Mouse (Mus musculus): ENCODE measurements around the gene Sik3. TPM values are rescaled to one million over a fixed set of nuclear protein-coding genes. Genes with fewer than 3 reads are reported as not detected.

The Sik3 gene
- polyA plus RNA-seq, 2 experiments = 13.7 to 23.9 TPM

DNA sequence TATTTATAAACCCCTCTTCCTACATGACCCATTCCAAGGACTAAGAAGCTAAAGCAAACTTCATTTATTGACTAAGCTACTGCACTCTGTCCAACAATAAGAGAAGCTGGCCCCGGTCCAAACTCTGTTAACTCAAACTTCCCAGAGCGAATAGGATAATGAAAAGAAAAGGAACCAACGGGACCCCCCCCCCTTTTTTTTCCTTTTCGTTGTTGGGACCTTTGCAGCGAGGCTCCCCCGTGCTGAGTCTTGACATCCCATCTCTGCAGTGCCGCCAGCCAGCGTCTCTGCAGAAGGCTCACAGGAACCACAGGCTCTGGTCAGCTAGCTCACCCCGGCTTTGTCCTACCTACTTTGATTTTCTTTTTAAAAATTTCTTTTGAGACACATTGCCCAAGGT lies 3.2 kb downstream of the Sik3 start:
- Histone ChIP-seq H3K36me3 (ENCODE audit: control insufficient read depth, insufficient read depth, low read length) (peaks cover 10% of the 10 kb centered on the region), H3K4me1 (ENCODE audit: control insufficient read depth, insufficient read depth, low read length) (peaks cover 34% of the 10 kb centered on the region), H3K27ac (replicated peaks; ENCODE audit: low read depth, low read length) (no peak overlapping the region), H3K4me3 (replicated peaks; ENCODE audit: low read length) (no peak overlapping the region), H3K27me3 (ENCODE audit: control insufficient read depth, insufficient read depth, low read length) (no peaks in the 10 kb centered on the region), H3K4me2 (replicated peaks; ENCODE audit: low read depth, low read length, severe bottlenecking) (peak overlapping the region; percentile 81; the same call in 1 of the 2 replicates), H3K9me3 (ENCODE audit: control insufficient read depth, low read length) (no peaks in the 10 kb centered on the region), H3K9ac (ENCODE audit: low read depth, low read length, severe bottlenecking) (no peak overlapping the region)
- 34% methylated on average over 9 of the region's 9 CpGs for WGBS
- no peak for TF ChIP-seq POLR2A (IDR thresholded peaks at IDR 0.05; ENCODE audit: borderline replicate concordance, extremely low read depth, insufficient read depth, insufficient read length)
- DNase-seq (ENCODE audit: low spot score) (peak; percentile 77), ATAC-seq (ENCODE audit: low FRiP score, low read depth) (no peak)

DNA sequence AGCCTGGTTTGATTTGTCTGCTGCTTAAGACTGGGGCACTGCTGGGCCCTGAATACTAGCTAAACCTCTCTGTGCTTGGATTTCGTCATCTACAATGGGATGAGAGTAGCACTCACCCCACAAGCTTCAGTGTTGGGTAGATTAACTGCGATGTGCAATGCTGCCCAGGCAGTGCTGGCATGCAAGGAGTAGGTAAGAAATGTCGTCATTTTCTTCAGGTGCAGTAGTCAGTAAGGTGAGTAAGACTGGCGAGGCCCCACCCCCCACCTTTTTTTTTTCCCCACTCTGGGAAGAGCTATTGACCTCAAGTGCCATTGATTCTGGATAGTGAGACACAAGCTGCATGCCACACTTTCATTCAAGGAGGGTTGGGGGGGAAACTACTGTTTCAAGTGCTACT lies 3.8 kb downstream of the Sik3 start:
- WGBS = 61% methylated on average over 4 of the region's 4 CpGs
- DNase-seq (ENCODE audit: low spot score) = no peak

GRCm38 (mm10) chr9:46018316-46018715 lies 5.7 kb downstream of the Sik3 start:
- no peak for TF ChIP-seq POLR2A (IDR thresholded peaks at IDR 0.05; ENCODE audit: borderline replicate concordance, extremely low read depth, insufficient read depth, insufficient read length)
- Histone ChIP-seq H3K36me3 (ENCODE audit: control insufficient read depth, insufficient read depth, low read length) (peaks cover 10% of the 10 kb centered on the region), H3K9me3 (ENCODE audit: control insufficient read depth, low read length) (no peaks in the 10 kb centered on the region), H3K27ac (replicated peaks; ENCODE audit: low read depth, low read length) (no peak overlapping the region), H3K27me3 (ENCODE audit: control insufficient read depth, insufficient read depth, low read length) (no peaks in the 10 kb centered on the region), H3K4me3 (replicated peaks; ENCODE audit: low read length) (no peak overlapping the region), H3K9ac (ENCODE audit: low read depth, low read length, severe bottlenecking) (no peak overlapping the region), H3K4me1 (ENCODE audit: control insufficient read depth, insufficient read depth, low read length) (peaks cover 28% of the 10 kb centered on the region), H3K4me2 (replicated peaks; ENCODE audit: low read depth, low read length, severe bottlenecking) (no peak overlapping the region)
- ATAC-seq (ENCODE audit: low FRiP score, low read depth) (no peak), DNase-seq (ENCODE audit: low spot score) (no peak)
- WGBS = 90% methylated on average over 6 of the region's 6 CpGs

More for the DNA sequence above, 3.8 kb downstream of the Sik3 start:
- Histone ChIP-seq H3K36me3 (ENCODE audit: control insufficient read depth, insufficient read depth, low read length) (peaks cover 10% of the 10 kb centered on the region), H3K4me2 (replicated peaks; ENCODE audit: low read depth, low read length, severe bottlenecking) (no peak overlapping the region), H3K9ac (ENCODE audit: low read depth, low read length, severe bottlenecking) (no peak overlapping the region), H3K4me1 (ENCODE audit: control insufficient read depth, insufficient read depth, low read length) (peaks cover 34% of the 10 kb centered on the region), H3K27ac (replicated peaks; ENCODE audit: low read depth, low read length) (no peak overlapping the region), H3K4me3 (replicated peaks; ENCODE audit: low read length) (no peak overlapping the region), H3K27me3 (ENCODE audit: control insufficient read depth, insufficient read depth, low read length) (no peaks in the 10 kb centered on the region), H3K9me3 (ENCODE audit: control insufficient read depth, low read length) (no peaks in the 10 kb centered on the region)
- no peak for ATAC-seq (ENCODE audit: low FRiP score, low read depth)
- TF ChIP-seq POLR2A (IDR thresholded peaks at IDR 0.05; ENCODE audit: borderline replicate concordance, extremely low read depth, insufficient read depth, insufficient read length) = no peak

DNA sequence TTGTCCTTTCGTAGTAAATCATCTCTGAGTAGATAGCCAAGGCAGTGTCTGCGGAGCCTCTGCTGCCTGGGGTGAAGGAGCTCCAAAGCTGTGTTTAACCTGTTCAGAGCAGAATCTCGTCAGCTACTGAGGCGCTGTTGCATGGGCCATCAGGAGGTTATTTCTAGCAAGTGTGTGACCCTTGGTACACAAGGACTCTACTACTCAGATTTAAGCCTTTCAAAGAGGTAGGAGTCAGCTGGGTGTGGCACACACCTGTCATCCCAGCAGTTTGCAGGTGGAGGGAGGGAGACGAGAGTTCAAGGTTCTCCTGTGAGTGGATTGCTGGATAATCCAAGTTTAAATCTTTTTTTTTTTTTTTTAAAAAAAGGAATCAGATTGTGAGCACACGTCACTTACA lies 7.4 kb downstream of the Sik3 start:
- ATAC-seq (ENCODE audit: low FRiP score, low read depth) (no peak), DNase-seq (ENCODE audit: low spot score) (no peak)
- H3K27me3 ChIP-seq (ENCODE audit: control insufficient read depth, insufficient read depth, low read length) = no peaks in the 10 kb centered on the region
- H3K4me2 ChIP-seq (replicated peaks; ENCODE audit: low read depth, low read length, severe bottlenecking) = no peak overlapping the region
- no peaks in the 10 kb centered on the region for H3K9me3 ChIP-seq (ENCODE audit: control insufficient read depth, low read length)
- 80% methylated on average over 6 of the region's 6 CpGs for WGBS
- no peak overlapping the region for H3K4me3 ChIP-seq (replicated peaks; ENCODE audit: low read length)
- peaks cover 10% of the 10 kb centered on the region for H3K36me3 ChIP-seq (ENCODE audit: control insufficient read depth, insufficient read depth, low read length)
- H3K27ac ChIP-seq (replicated peaks; ENCODE audit: low read depth, low read length) = no peak overlapping the region
- H3K9ac ChIP-seq (ENCODE audit: low read depth, low read length, severe bottlenecking) = no peak overlapping the region
- TF ChIP-seq POLR2A (IDR thresholded peaks at IDR 0.05; ENCODE audit: borderline replicate concordance, extremely low read depth, insufficient read depth, insufficient read length) = no peak
- H3K4me1 ChIP-seq (ENCODE audit: control insufficient read depth, insufficient read depth, low read length) = peaks cover 15% of the 10 kb centered on the region

DNA sequence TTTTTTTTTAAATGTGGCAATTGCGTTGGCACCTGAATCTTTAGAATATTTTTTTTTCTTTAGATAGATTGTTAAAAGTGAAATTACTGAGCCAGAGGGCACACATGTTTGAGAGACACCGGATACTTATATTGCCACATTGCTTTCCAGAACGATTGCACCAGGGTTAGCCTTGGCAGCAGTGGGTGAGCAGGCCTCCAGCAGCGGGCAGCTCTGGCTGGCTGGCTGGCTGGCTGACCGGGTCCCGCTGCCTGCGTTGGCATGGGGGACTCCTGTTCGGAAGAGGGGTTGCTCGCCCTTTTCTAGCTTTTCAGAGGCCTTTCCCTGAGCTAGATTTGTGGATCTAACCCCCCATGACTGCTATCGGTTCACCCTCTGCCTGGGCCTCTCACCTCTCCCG lies 11.0 kb downstream of the Sik3 start:
- DNase-seq (ENCODE audit: low spot score) = no peak
- 0 out of 2 replicates have a peak, but pooled peaks cover 4% of the 10 kb centered on the region for H3K4me1 ChIP-seq (ENCODE audit: control insufficient read depth, insufficient read depth, low read length)

More for the DNA sequence above, 11.0 kb downstream of the Sik3 start:
- no peak for ATAC-seq (ENCODE audit: low FRiP score, low read depth)
- whole genome bisulfite sequencing = 91% methylated on average over 11 of the region's 11 CpGs
- TF ChIP-seq POLR2A (IDR thresholded peaks at IDR 0.05; ENCODE audit: borderline replicate concordance, extremely low read depth, insufficient read depth, insufficient read length) = no peak
- H3K9me3 ChIP-seq (ENCODE audit: control insufficient read depth, low read length) = no peaks in the 10 kb centered on the region
- no peaks in the 10 kb centered on the region for H3K27me3 ChIP-seq (ENCODE audit: control insufficient read depth, insufficient read depth, low read length)
- no peak overlapping the region for H3K4me2 ChIP-seq (replicated peaks; ENCODE audit: low read depth, low read length, severe bottlenecking)
- H3K27ac ChIP-seq (replicated peaks; ENCODE audit: low read depth, low read length) = no peak overlapping the region
- no peak overlapping the region for H3K4me3 ChIP-seq (replicated peaks; ENCODE audit: low read length)
- peaks cover 9% of the 10 kb centered on the region; the same call in 1 of the 2 replicates for H3K36me3 ChIP-seq (ENCODE audit: control insufficient read depth, insufficient read depth, low read length)
- H3K9ac ChIP-seq (ENCODE audit: low read depth, low read length, severe bottlenecking) = no peak overlapping the region
